Mouse (Mus musculus): Measurements from ENCODE around the gene Bbs1. TPM values are rescaled to one million over a fixed set of nuclear protein-coding genes. Genes with fewer than 3 reads are reported as not detected.
"Not testable (repeated sequence)": the region's sequence is repeated elsewhere in the genome, so short reads cannot be mapped to it uniquely, and the experiment has no call there.

The Bbs1 gene
- polyA plus RNA-seq (2015; fragmentation: Nextera tagmentation; extraction: Ambion mirVana): 1.8 and 2.8 TPM in 2 replicates

DNA sequence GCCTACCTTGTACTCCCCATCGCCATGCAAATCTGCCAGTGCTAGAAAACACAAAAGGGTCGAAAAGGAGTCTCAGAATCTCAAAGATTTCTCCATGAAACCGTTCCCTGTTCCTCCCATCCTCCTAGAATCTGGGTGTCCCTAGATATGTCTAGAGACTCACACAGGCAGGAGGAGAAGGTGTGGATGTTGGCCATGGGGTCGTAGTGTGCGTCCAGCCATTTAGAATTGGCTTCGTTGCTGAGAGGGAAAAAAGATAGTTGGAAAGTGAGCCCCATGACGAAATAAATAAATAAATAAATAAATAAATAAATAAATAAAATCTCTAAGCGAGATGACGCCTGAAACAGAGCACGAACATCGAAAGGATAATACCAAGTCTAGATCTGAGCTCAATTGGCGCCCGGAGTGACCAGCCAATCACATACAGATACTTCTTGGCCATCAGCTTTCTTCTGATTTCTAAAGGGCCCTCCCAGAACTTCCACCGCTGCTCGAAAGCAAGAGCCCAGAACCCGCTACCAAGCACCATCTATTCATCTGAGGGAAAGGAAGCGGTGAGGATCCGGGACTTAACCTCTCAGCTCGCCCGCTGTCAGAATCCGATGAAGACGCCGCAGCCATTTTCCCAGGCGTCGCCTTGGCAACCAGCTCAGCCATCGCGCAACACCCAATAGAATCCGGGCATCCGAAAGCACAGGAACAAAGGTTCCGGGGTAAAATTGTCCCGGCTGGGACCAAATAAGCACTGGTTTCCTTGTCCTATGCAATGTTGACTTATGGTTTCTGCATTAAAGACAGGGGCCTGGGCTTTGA is at the start of gene Bbs1:
TSS of gene Bbs1 (minus strand) at position 650 of the 816 bp plus-strand sequence.
- H3K4me1 ChIP-seq (ENCODE audit: control insufficient read depth, insufficient read depth, low read length): peaks cover 6% of the 10 kb centered on the region
- H3K9me3 ChIP-seq (replicated peaks; ENCODE audit: control insufficient read depth, low read length): no peaks in the 10 kb centered on the region
- H3K36me3 ChIP-seq (ENCODE audit: control insufficient read depth, insufficient read depth): peaks cover 25% of the 10 kb centered on the region
- no peaks in the 10 kb centered on the region for H3K27me3 ChIP-seq (ENCODE audit: control insufficient read depth, insufficient read depth, low read length)
- H3K4me3 ChIP-seq (ENCODE audit: low read length): peak within 1 kb of the TSS; percentile 84
- no peak within 1 kb of the TSS for H3K27ac ChIP-seq (ENCODE audit: low read length)
- H3K9ac ChIP-seq (ENCODE audit: low read length): peak within 1 kb of the TSS; percentile 73
- 8% methylated on average over 31 of the region's 31 CpGs for WGBS
- H3K4me2 ChIP-seq (ENCODE audit: low read depth, low read length): peak within 1 kb of the TSS; percentile 86
- peak; percentile 60; the same call in 1 of the 2 replicates for ATAC-seq (replicated peaks; ENCODE audit: extremely low read depth, insufficient read depth, low FRiP score)

DNA sequence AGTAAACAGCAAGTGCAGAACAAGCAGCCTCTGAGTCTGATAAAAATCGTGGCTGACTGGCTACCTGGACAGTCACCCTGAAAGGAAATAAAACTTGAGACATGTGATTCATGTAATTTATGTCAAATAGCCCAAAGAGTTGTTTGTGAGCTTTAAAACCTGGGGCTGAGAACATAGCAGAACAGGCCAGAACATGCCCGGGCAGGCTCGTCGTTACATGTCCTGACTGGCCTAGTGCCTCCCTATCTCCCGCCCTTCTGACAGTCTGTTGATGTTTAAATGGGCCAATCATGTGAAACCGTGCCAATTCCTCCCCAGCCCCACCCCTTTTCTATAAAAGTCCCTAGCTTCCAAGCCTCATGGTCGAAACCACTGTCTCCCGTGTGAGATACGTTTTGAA is 42.2 kb upstream of the Bbs1 start:
- H3K4me2 ChIP-seq (ENCODE audit: low read depth, low read length); ATAC-seq (replicated peaks; ENCODE audit: extremely low read depth, insufficient read depth, low FRiP score); H3K36me3 ChIP-seq (ENCODE audit: control insufficient read depth, insufficient read depth); H3K9me3 ChIP-seq (replicated peaks; ENCODE audit: control insufficient read depth, low read length); H3K9ac ChIP-seq (ENCODE audit: low read length); H3K27ac ChIP-seq (ENCODE audit: low read length); H3K27me3 ChIP-seq (ENCODE audit: control insufficient read depth, insufficient read depth, low read length); H3K4me3 ChIP-seq (ENCODE audit: low read length); H3K4me1 ChIP-seq (ENCODE audit: control insufficient read depth, insufficient read depth, low read length): not testable (repeated sequence)
- WGBS: 81% methylated on average over 9 of the region's 9 CpGs

DNA sequence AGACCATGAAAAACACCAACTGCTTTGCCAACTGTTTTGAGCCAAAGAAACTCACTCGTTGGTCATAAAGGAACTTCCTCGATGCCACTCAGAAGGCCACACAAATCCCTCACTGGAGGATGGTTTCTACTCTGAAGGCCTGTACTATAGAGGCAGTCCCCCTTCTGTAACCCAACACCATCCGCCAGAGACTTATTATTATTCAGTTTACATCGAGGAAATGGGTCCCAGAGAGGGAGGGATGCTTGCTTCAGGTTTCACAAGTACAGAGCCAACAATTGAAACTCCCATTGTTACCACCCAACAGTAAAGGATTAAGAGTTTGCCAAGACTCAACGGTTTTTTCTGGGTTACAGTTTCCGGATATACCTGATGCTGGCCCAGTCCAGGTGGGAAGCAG is 39.1 kb upstream of the Bbs1 start:
- no peak overlapping the region for H3K4me3 ChIP-seq (ENCODE audit: low read length)
- no peaks in the 10 kb centered on the region; the same call in 1 of the 2 replicates for H3K4me1 ChIP-seq (ENCODE audit: control insufficient read depth, insufficient read depth, low read length)
- H3K9ac ChIP-seq (ENCODE audit: low read length): no peak overlapping the region
- H3K9me3 ChIP-seq (replicated peaks; ENCODE audit: control insufficient read depth, low read length): no peaks in the 10 kb centered on the region
- 41% methylated on average over 6 of the region's 6 CpGs for WGBS
- peaks cover 8% of the 10 kb centered on the region for H3K27me3 ChIP-seq (ENCODE audit: control insufficient read depth, insufficient read depth, low read length)
- H3K36me3 ChIP-seq (ENCODE audit: control insufficient read depth, insufficient read depth): no peaks in the 10 kb centered on the region
- no peak overlapping the region for H3K27ac ChIP-seq (ENCODE audit: low read length)
- H3K4me2 ChIP-seq (ENCODE audit: low read depth, low read length): no peak overlapping the region
- ATAC-seq (replicated peaks; ENCODE audit: extremely low read depth, insufficient read depth, low FRiP score): no peak

DNA sequence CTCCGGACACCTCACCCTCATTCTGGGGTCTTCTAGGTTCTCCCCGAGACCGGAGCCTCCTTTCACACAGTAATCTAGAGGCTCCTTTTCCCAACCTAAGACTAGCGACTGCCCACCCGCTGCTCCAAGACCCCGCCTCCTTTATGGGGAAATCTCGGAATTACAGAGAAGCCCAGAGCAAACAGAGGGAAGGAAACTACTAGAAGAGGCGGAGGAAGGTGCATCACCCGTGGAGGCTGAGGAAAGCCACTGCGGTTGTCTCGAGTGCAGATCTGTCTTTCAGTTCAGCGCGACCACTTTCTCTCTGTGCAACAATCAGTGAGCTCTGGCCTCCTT is 36.8 kb upstream of the Bbs1 start:
- 14% methylated on average over 13 of the region's 13 CpGs for WGBS
- peaks cover 12% of the 10 kb centered on the region for H3K27me3 ChIP-seq (ENCODE audit: control insufficient read depth, insufficient read depth, low read length)
- ATAC-seq (replicated peaks; ENCODE audit: extremely low read depth, insufficient read depth, low FRiP score): no peak

DNA sequence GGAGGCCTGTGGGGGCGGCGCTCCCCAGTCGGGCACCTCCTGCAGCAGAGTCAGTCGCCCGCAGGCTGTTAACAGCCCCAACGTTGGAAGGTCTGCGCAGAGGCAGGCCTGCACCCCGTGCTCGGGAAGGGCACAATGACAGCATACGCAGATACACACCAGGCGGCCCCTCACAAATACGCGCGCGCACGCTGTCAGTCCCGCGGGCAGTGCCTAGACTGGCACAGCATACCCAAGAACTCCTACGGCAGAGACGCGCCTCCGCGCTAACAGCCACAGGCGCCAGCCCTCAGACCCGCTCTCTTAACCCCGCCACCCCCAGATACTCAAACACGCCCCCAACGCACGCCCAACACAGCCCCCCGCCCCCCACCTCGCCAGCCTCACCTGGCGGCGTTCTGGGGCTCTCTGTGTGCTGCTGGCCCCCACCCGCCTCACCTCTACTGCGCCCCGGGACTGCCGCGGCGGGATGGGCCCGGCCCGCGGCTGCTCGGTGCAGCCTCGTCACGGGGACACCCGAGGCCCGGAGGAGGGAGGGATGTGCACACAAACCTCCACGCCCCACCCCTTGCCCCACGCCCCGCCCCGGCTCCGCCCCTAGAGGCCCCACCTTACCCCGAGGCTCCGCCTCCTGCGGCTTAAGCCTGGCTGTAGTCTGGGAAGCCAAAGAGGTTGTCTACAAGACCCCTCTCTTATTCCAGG is 36.3 kb upstream of the Bbs1 start, which contains the start of gene Peli3:
TSS of gene Peli3 (minus strand) at position 577 of the 702 bp plus-strand sequence.
- no peak within 1 kb of the TSS for H3K27ac ChIP-seq (ENCODE audit: low read length)
- H3K4me2 ChIP-seq (ENCODE audit: low read depth, low read length): peak within 1 kb of the TSS; percentile 99
- peak; percentile 93 for ATAC-seq (replicated peaks; ENCODE audit: extremely low read depth, insufficient read depth, low FRiP score)
- peak within 1 kb of the TSS; percentile 66 for H3K9ac ChIP-seq (ENCODE audit: low read length)
- no peaks in the 10 kb centered on the region; the same call in 1 of the 2 replicates for H3K4me1 ChIP-seq (ENCODE audit: control insufficient read depth, insufficient read depth, low read length)
- peak within 1 kb of the TSS; percentile 75 for H3K4me3 ChIP-seq (ENCODE audit: low read length)
- under 1% methylated on average over 54 of the region's 55 CpGs for WGBS
- H3K9me3 ChIP-seq (replicated peaks; ENCODE audit: control insufficient read depth, low read length): no peaks in the 10 kb centered on the region
- no peaks in the 10 kb centered on the region for H3K36me3 ChIP-seq (ENCODE audit: control insufficient read depth, insufficient read depth)
- H3K27me3 ChIP-seq (ENCODE audit: control insufficient read depth, insufficient read depth, low read length): peaks cover 12% of the 10 kb centered on the region

More for the DNA sequence above, 36.8 kb upstream of the Bbs1 start:
- Histone ChIP-seq H3K27ac (ENCODE audit: low read length) (no peak overlapping the region), H3K9me3 (replicated peaks; ENCODE audit: control insufficient read depth, low read length) (no peaks in the 10 kb centered on the region), H3K4me3 (ENCODE audit: low read length) (peak overlapping the region; percentile 75), H3K4me1 (ENCODE audit: control insufficient read depth, insufficient read depth, low read length) (no peaks in the 10 kb centered on the region; the same call in 1 of the 2 replicates), H3K4me2 (ENCODE audit: low read depth, low read length) (peak overlapping the region; percentile 99), H3K36me3 (ENCODE audit: control insufficient read depth, insufficient read depth) (no peaks in the 10 kb centered on the region), H3K9ac (ENCODE audit: low read length) (peak overlapping the region; percentile 63)

DNA sequence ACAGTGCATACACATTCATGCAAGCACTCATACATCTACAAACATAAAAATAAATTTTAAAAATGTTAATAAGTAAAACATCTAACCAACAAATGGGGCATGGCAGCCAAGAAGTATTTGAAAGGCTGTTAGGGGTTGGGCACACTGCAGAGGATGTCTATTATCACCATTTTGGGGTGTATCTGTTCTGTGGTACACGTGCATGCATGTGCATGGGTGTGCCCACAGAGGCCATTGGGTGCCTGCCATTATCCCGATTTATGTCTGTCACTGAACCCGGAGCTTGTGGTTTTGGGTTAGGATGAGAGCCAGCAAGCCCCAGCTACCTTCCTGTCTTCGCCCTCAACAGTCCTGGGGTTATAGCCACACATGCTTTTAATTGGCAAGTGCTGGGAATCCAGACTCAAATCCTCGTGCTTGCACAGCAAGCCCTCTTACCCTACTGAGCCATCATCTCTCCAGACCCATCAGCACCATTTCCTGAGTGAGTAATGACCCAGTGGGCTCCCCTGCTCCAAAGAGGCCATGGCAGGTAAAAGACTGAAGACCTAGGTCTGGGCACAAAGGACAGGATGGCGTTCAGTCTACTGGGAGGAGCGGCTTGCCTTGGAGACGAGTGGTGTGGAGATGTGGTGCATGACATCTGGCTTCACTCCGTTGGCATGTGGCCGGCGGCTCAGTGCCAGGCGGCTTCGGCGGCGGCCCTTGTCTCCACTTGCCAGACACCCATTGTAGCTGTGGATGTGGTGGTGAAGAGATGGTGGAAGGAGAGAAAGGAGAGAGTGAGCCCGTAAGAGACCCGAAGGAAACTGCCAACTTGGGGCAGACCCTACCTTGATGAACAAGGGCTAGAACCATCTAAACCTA is 31.2 kb upstream of the Bbs1 start:
- WGBS: 79% methylated on average over 17 of the region's 17 CpGs
- ATAC-seq (replicated peaks; ENCODE audit: extremely low read depth, insufficient read depth, low FRiP score): no peak
- Histone ChIP-seq H3K9ac (ENCODE audit: low read length) (no peak overlapping the region), H3K27me3 (ENCODE audit: control insufficient read depth, insufficient read depth, low read length) (peaks cover 12% of the 10 kb centered on the region), H3K27ac (ENCODE audit: low read length) (no peak overlapping the region), H3K4me1 (ENCODE audit: control insufficient read depth, insufficient read depth, low read length) (no peaks in the 10 kb centered on the region; the same call in 1 of the 2 replicates), H3K4me2 (ENCODE audit: low read depth, low read length) (no peak overlapping the region), H3K36me3 (ENCODE audit: control insufficient read depth, insufficient read depth) (no peaks in the 10 kb centered on the region), H3K9me3 (replicated peaks; ENCODE audit: control insufficient read depth, low read length) (no peaks in the 10 kb centered on the region), H3K4me3 (ENCODE audit: low read length) (no peak overlapping the region)

DNA sequence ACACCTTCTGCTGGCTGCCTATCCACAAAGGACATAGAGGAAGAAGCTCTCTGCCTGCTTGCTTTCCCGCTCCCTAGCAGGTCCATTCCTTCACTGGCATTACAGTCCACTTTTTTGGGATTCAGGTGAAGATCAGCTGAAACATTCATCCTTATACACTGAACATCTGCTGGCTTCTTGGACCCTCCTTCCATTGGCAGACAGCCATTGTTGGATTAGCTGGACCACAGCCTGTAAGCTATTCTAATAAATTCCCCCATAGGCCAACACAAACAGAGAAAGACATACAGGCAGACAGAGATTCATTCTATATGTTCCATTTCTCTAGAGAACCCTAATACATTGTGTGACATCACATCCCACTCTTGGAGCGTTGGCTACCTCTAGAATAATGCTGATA is 30.5 kb upstream of the Bbs1 start:
- ATAC-seq (replicated peaks; ENCODE audit: extremely low read depth, insufficient read depth, low FRiP score): no peak
- Histone ChIP-seq H3K4me1 (ENCODE audit: control insufficient read depth, insufficient read depth, low read length) (no peaks in the 10 kb centered on the region), H3K4me2 (ENCODE audit: low read depth, low read length) (no peak overlapping the region), H3K9ac (ENCODE audit: low read length) (no peak overlapping the region), H3K9me3 (replicated peaks; ENCODE audit: control insufficient read depth, low read length) (no peaks in the 10 kb centered on the region), H3K27me3 (ENCODE audit: control insufficient read depth, insufficient read depth, low read length) (peaks cover 7% of the 10 kb centered on the region), H3K4me3 (ENCODE audit: low read length) (no peak overlapping the region), H3K27ac (ENCODE audit: low read length) (no peak overlapping the region), H3K36me3 (ENCODE audit: control insufficient read depth, insufficient read depth) (no peaks in the 10 kb centered on the region)
- WGBS: 75% methylated on average over 2 of the region's 2 CpGs

DNA sequence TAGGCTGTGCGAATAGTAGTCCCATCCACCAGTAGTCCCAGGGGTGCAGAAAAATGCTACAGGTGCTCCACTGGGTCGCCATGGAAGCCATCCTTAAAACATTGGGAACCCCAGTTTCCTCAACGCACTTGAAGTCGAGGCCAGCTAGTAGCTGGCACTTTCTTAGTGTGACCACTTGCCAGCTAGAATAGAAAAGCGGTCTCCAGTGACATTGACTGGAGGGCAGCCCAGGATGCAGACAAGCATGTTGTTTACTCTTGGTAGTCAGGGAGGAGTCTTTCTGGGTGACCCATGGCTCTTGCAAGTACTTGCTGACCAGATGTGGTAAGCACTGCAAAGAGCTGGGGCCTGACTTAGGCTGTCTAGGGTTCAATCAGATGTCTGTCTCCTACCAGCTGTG is 22.4 kb upstream of the Bbs1 start:
- peak overlapping the region; percentile 84 for H3K4me2 ChIP-seq (ENCODE audit: low read depth, low read length)
- peak overlapping the region; percentile 82 for H3K9ac ChIP-seq (ENCODE audit: low read length)
- H3K4me3 ChIP-seq (ENCODE audit: low read length): peak overlapping the region; percentile 82
- H3K4me1 ChIP-seq (ENCODE audit: control insufficient read depth, insufficient read depth, low read length): peaks cover 16% of the 10 kb centered on the region
- 62% methylated on average over 5 of the region's 5 CpGs for WGBS
- no peaks in the 10 kb centered on the region for H3K9me3 ChIP-seq (replicated peaks; ENCODE audit: control insufficient read depth, low read length)
- peaks cover 7% of the 10 kb centered on the region for H3K36me3 ChIP-seq (ENCODE audit: control insufficient read depth, insufficient read depth)
- H3K27me3 ChIP-seq (ENCODE audit: control insufficient read depth, insufficient read depth, low read length): no peaks in the 10 kb centered on the region
- peak overlapping the region; percentile 66 for H3K27ac ChIP-seq (ENCODE audit: low read length)
- ATAC-seq (replicated peaks; ENCODE audit: extremely low read depth, insufficient read depth, low FRiP score): no peak; the same call in 1 of the 2 replicates
